ENCODE assay signal across 18 mouse cellular contexts in the genomic region with DNA sequence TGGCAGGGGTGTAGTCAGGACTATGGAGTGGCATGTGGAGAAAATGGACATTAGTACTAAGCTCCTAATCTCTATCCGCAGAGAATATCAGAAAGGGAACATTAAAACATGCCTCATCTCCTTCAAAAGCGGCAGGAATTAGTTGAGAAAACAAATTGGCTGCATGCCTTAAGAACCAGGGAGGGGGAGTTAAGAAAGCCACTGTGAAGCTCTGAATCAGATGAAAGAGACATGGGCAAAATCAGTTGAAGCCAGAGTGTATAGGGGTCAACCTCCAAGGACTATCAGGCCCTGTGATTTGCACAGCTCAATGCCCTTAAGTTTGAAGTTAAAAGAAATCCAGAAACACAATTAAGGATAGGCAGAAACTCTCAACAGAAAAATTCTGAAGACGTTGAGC.
"Had no signal": no experiment of that assay in that cellular context is flagged by ENCODE, and none has a peak within 500 bp of the region (broad histone marks: within the 10 kb centered on the region; RNA-seq: fewer than 3 reads in every experiment).

No protein-coding gene starts in this region.

- H3K27me3 ChIP-seq: kidney, embryonic 15.5 days; limb, embryonic 13.5 days; liver, embryonic 12.5 days; liver, embryonic 15.5 days; lung, embryonic 15.5 days; megakaryocyte, embryonic 14.5 days; midbrain, embryonic 12.5 days; midbrain, embryonic 15.5 days had no signal

- H3K9ac ChIP-seq: kidney, embryonic 15.5 days; limb, embryonic 13.5 days; liver, embryonic 12.5 days; liver, embryonic 15.5 days; lung, embryonic 15.5 days; midbrain, embryonic 12.5 days; midbrain, embryonic 15.5 days had no signal

- H3K27ac ChIP-seq: kidney, embryonic 15.5 days; limb, embryonic 10.5 days; limb, embryonic 13.5 days; liver, embryonic 12.5 days; liver, embryonic 15.5 days; lung, embryonic 15.5 days; midbrain, embryonic 12.5 days; midbrain, embryonic 15.5 days had no signal

- H3K9me3 ChIP-seq: kidney, embryonic 15.5 days; limb, embryonic 10.5 days; limb, embryonic 13.5 days; liver, embryonic 12.5 days; liver, embryonic 15.5 days; lung, embryonic 15.5 days; megakaryocyte, embryonic 14.5 days; midbrain, embryonic 12.5 days; midbrain, embryonic 15.5 days had no signal

- H3K36me3 ChIP-seq: kidney, embryonic 15.5 days; limb, embryonic 10.5 days; limb, embryonic 13.5 days; liver, embryonic 12.5 days; liver, embryonic 15.5 days; lung, embryonic 15.5 days; midbrain, embryonic 12.5 days; midbrain, embryonic 15.5 days had no signal

- DNase-seq: kidney, adult 8-10 months; kidney, postnatal 14 days; kidney, postnatal 4 days; liver; lung, adult 18-20 months; lung, postnatal 10 days; lung, postnatal 36 days; thymus, adult 18-20 months; thymus, postnatal 36 days had no signal

- ATAC-seq: liver, embryonic 12.5 days; midbrain, embryonic 15.5 days had no signal

- H3K4me2 ChIP-seq: kidney, embryonic 15.5 days; limb, embryonic 13.5 days; liver, embryonic 12.5 days; liver, embryonic 15.5 days; lung, embryonic 15.5 days; midbrain, embryonic 12.5 days; midbrain, embryonic 15.5 days had no signal

- H3K4me3 ChIP-seq: kidney, embryonic 15.5 days; limb, embryonic 10.5 days; limb, embryonic 13.5 days; liver, embryonic 12.5 days; liver, embryonic 15.5 days; lung, embryonic 15.5 days; megakaryocyte, embryonic 14.5 days; midbrain, embryonic 12.5 days; midbrain, embryonic 15.5 days had no signal

- H3K4me1 ChIP-seq: kidney, embryonic 15.5 days; limb, embryonic 10.5 days; limb, embryonic 13.5 days; liver, embryonic 12.5 days; liver, embryonic 15.5 days; lung, embryonic 15.5 days; megakaryocyte, embryonic 14.5 days; midbrain, embryonic 12.5 days; midbrain, embryonic 15.5 days had no signal
